28 mouse cellular contexts compared by ENCODE assay signal in genomic region chr1:83803345-83804041, GRCm38 (mm10).
"Had no signal": no experiment of that assay in that cellular context is flagged by ENCODE, and none has a peak within 500 bp of the region (broad histone marks: within the 10 kb centered on the region; RNA-seq: fewer than 3 reads in every experiment).

No protein-coding gene starts in this region.

- H3K9ac ChIP-seq: embryonic facial prominence, embryonic 12.5 days; embryonic facial prominence, embryonic 13.5 days; embryonic facial prominence, embryonic 15.5 days; forebrain, embryonic 12.5 days; forebrain, embryonic 13.5 days; forebrain, embryonic 15.5 days; forebrain, postnatal 0 days had no signal

- H3K36me3 ChIP-seq: embryonic facial prominence, embryonic 10.5 days; embryonic facial prominence, embryonic 12.5 days; embryonic facial prominence, embryonic 13.5 days; embryonic facial prominence, embryonic 15.5 days; forebrain, embryonic 10.5 days; forebrain, embryonic 12.5 days; forebrain, embryonic 15.5 days had no signal

- H3K27ac ChIP-seq: embryonic facial prominence, embryonic 10.5 days; embryonic facial prominence, embryonic 12.5 days; embryonic facial prominence, embryonic 13.5 days; embryonic facial prominence, embryonic 15.5 days; forebrain, embryonic 10.5 days; forebrain, embryonic 12.5 days; forebrain, embryonic 13.5 days; forebrain, embryonic 15.5 days; gastrocnemius, adult 2 months had no signal

- ATAC-seq: forebrain, embryonic 13.5 days; forebrain, embryonic 14.5 days; forebrain, embryonic 15.5 days; forebrain, embryonic 16.5 days; forebrain, postnatal 0 days had no signal

- H3K27me3 ChIP-seq: embryonic facial prominence, embryonic 12.5 days; embryonic facial prominence, embryonic 13.5 days; embryonic facial prominence, embryonic 15.5 days; forebrain, embryonic 12.5 days; forebrain, embryonic 13.5 days; forebrain, embryonic 15.5 days had no signal

- H3K4me2 ChIP-seq: embryonic facial prominence, embryonic 12.5 days; embryonic facial prominence, embryonic 13.5 days; embryonic facial prominence, embryonic 15.5 days; forebrain, embryonic 12.5 days; forebrain, embryonic 13.5 days; forebrain, embryonic 15.5 days had no signal

- H3K4me3 ChIP-seq: embryonic facial prominence, embryonic 10.5 days; embryonic facial prominence, embryonic 12.5 days; embryonic facial prominence, embryonic 13.5 days; embryonic facial prominence, embryonic 15.5 days; erythroblast, embryonic 14.5 days; forebrain, embryonic 10.5 days; forebrain, embryonic 12.5 days; forebrain, embryonic 13.5 days; forebrain, embryonic 15.5 days; gastrocnemius, adult 2 months had no signal

- H3K9me3 ChIP-seq: embryonic facial prominence, embryonic 10.5 days; embryonic facial prominence, embryonic 12.5 days; embryonic facial prominence, embryonic 13.5 days; embryonic facial prominence, embryonic 15.5 days; forebrain, embryonic 10.5 days; forebrain, embryonic 12.5 days; forebrain, embryonic 13.5 days; forebrain, embryonic 15.5 days had no signal

- DNase-seq: cerebellum, adult 2 months; cerebellum, adult 8-10 months; cerebellum, adult 9-10 months; cerebellum, adult 9-11 months; cerebellum, postnatal 10 days; cerebellum, postnatal 14 days; cerebellum, postnatal 25 days; cerebellum, postnatal 36 days; embryo, embryonic 11 days; forebrain, postnatal 0 days; gastrocnemius, adult 2 months; gastrocnemius, postnatal 10 days; gastrocnemius, postnatal 14 days; gastrocnemius, postnatal 25 days; gastrocnemius, postnatal 36 days; heart, adult 11 months; heart, adult 18-20 months had no signal

- H3K4me1 ChIP-seq: embryonic facial prominence, embryonic 10.5 days; embryonic facial prominence, embryonic 12.5 days; embryonic facial prominence, embryonic 13.5 days; embryonic facial prominence, embryonic 15.5 days; forebrain, embryonic 10.5 days; forebrain, embryonic 12.5 days; forebrain, embryonic 13.5 days; forebrain, embryonic 15.5 days had no signal
